Mouse (Mus musculus) liver, adult 10 weeks (tissue): ENCODE results near the gene Gm5269. TPM values are rescaled to one million over a fixed set of nuclear protein-coding genes. Genes with fewer than 3 reads are reported as not detected.

ENCODE experiments used
- polyA plus RNA-seq: library from polyadenylated mRNA; stranded (reverse); fragments of 350-450 nt; fragmentation: Illumina TruSeq; extraction: RNeasy Lipid Tissue Mini Kit (QIAGEN cat#74804); gene quantifications from one replicate; pipeline ENCODE4 v1.2.3, GENCODE M21; 2014; ENCODE audit warnings: low read depth, low replicate concordance

Gm5269 gene
- not detected for polyA plus RNA-seq

DNA sequence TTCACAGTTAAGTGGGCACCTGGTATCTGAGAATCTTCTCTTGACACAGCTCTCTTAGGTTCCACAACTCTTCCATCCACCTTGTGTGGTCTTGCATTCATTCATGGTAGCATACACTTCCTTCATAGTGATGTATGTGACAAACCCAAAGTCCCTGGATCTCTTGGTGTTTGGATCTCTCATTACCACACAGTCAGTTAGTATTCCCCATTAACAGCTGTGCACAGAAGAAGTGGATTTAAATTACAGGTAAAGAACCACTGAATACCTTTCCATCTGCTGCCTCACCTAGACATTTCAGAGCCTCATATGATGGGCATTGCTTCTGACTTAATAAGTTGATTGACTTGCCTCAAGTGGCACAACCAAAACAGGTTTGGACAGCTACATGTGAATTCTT lies at the start of gene Gm5269:
TSS of gene Gm5269 (minus strand) at position 101 of the 400 bp plus-strand sequence.

DNA sequence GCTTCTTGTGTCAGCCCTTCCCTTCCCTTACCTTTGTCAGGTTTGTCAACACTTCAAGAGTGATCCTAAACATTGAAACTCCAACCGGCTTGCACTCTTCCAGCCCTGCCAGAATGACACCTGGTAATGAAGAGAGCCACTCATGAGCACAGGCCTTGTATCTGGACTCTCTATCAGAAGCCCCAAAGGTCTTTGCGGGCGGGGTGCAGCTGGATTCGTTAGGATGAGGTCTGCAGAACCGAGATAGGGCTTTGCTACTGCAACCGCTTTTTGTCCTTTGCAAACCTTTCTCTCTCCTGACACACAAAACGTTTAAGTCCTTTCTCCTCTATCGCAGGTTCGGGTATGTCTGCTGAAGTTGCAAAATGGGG lies 36.3 kb upstream of the Gm5269 start, which contains the start of gene Slc40a1:
TSS of gene Slc40a1 (minus strand) at position 131 of the 371 bp plus-strand sequence.

Other genes with a start within 250 kb of the Gm5269 start
- 30.3 TPM for gene Wdr75, start 95.1 kb downstream of the Gm5269 start, polyA plus RNA-seq
- 222 TPM for gene Slc40a1, start 36.2 kb upstream of the Gm5269 start, polyA plus RNA-seq
- 0.05 TPM for gene Dnah7b, start 176.0 kb upstream of the Gm5269 start, polyA plus RNA-seq